8 mouse cellular contexts compared by ENCODE assay signal in genomic region chr5:118029420-118029819, GRCm38 (mm10). TPM values are rescaled to one million over a fixed set of nuclear protein-coding genes. Genes with fewer than 3 reads are reported as not detected.
A peak's percentile ranks its signal among the peaks of the same experiment; 100 is the strongest.
DNase-seq lines count a peak whose midpoint lies in the region; ATAC-seq lines count a peak whose summit lies in the region.

No protein-coding gene starts in this region.

- peak; percentile 66 for DNase-seq in left cerebral cortex, adult 11 months (ENCODE audit: low spot score)
- no peak for DNase-seq in left cerebral cortex, postnatal 4 days
- peak; percentile 70 to 71 for DNase-seq in cerebellum, adult 18-20 months
- DNase-seq in left cerebral cortex, postnatal 25 days (ENCODE audit: low spot score in 2 of 2): peak; percentile 81 to 95
- peak; percentile 69 to 73 for DNase-seq in thymus, postnatal 10 days (ENCODE audit: low spot score in 2 of 2)
- no peak for DNase-seq in urinary bladder, postnatal 36 days (ENCODE audit: low spot score in 2 of 2)

- ATAC-seq in granulocyte monocyte progenitor cell, adult 5-6 weeks (replicated peaks; ENCODE audit: poor library complexity, severe bottlenecking): peak; percentile 57
- ATAC-seq in midbrain, embryonic 16.5 days: no peak

- no peaks in the 10 kb centered on the region for H3K36me3 ChIP-seq in midbrain, embryonic 16.5 days (ENCODE audit: control insufficient read depth, insufficient read depth, low read length)

- H3K9ac ChIP-seq in midbrain, embryonic 16.5 days (ENCODE audit: low read depth, low read length): 0 out of 2 replicates have a peak overlapping the region, but pooled peaks have one; percentile 20

- no peak overlapping the region for H3K27ac ChIP-seq in midbrain, embryonic 16.5 days (ENCODE audit: low read length)

- intact Hi-C loops in left cerebral cortex, postnatal 4 days (cut with DNase I): no loop called here
- intact Hi-C loops in left cerebral cortex, postnatal 25 days (cut with DNase I): loop anchor here (1.0 to 5.0 kb wide), 2 partner anchors 8 to 38 kb away; no protein-coding TSS in a partner anchor

- H3K27me3 ChIP-seq in midbrain, embryonic 16.5 days (ENCODE audit: control insufficient read depth, insufficient read depth, low read depth, low read length): peaks cover 41% of the 10 kb centered on the region

- H3K4me3 ChIP-seq in midbrain, embryonic 16.5 days (ENCODE audit: low read depth, low read length): peak overlapping the region; percentile 32

- no peaks in the 10 kb centered on the region for H3K9me3 ChIP-seq in midbrain, embryonic 16.5 days (replicated peaks; ENCODE audit: control insufficient read depth, low read length, poor library complexity, severe bottlenecking)

- WGBS in midbrain, embryonic 16.5 days: 2% methylated on average over 10 of the region's 10 CpGs

- peak overlapping the region; percentile 100 for H3K4me2 ChIP-seq in midbrain, embryonic 16.5 days (ENCODE audit: low read length)

- peaks cover 29% of the 10 kb centered on the region; the same call in 1 of the 2 replicates for H3K4me1 ChIP-seq in midbrain, embryonic 16.5 days (ENCODE audit: control insufficient read depth, insufficient read depth, low read length)

RNA-seq across cellular contexts. Expression of gene Tesc, which starts 1.9 kb away (rescaled TPM):
- total RNA-seq in left cerebral cortex, postnatal 4 days (2021): 1 to 10 TPM; 3.7 to 5.4 TPM
- 8.5 TPM in 1 of 2 replicates, not detected in the other for total RNA-seq in granulocyte monocyte progenitor cell, adult 5-6 weeks (2014; fragmentation: Nextera tagmentation)
- total RNA-seq in granulocyte monocyte progenitor cell, adult 5-6 weeks (2017): 0.56 and 0.82 TPM in 2 replicates
- 10 to 100 TPM; 90.0 to 94.0 TPM for total RNA-seq in left cerebral cortex, postnatal 25 days (2021)
- polyA plus RNA-seq in midbrain, embryonic 16.5 days (2015; fragmentation: Nextera tagmentation; extraction: Ambion mirVana): 6.8 and 23.7 TPM in 2 replicates

RNA-seq across cellular contexts. Expression of gene Fbxo21, which starts 52.9 kb away (rescaled TPM):
- total RNA-seq in left cerebral cortex, postnatal 4 days (2021): 100 to 1,000 TPM; 146 to 169 TPM
- total RNA-seq in granulocyte monocyte progenitor cell, adult 5-6 weeks (2014; fragmentation: Nextera tagmentation): 12.2 and 13.8 TPM in 2 replicates
- 14.0 and 19.5 TPM in 2 replicates for total RNA-seq in granulocyte monocyte progenitor cell, adult 5-6 weeks (2017)
- 100 to 1,000 TPM; 105 to 110 TPM for total RNA-seq in left cerebral cortex, postnatal 25 days (2021)
- 173 and 181 TPM in 2 replicates for polyA plus RNA-seq in midbrain, embryonic 16.5 days (2015; fragmentation: Nextera tagmentation; extraction: Ambion mirVana)

Comparison
In these comparisons a context has a peak if more than half of its experiments do, and no peak if none do; other contexts are left out.
1. DNase-seq: peak in left cerebral cortex, adult 11 months (single experiment), cerebellum, adult 18-20 months (2 of 2), left cerebral cortex, postnatal 25 days (2 of 2) and thymus, postnatal 10 days (2 of 2); none in left cerebral cortex, postnatal 4 days (single experiment) and urinary bladder, postnatal 36 days (0 of 2).
2. RNA of gene Tesc, which starts 1.9 kb away (total RNA-seq): 90.0 to 94.0 TPM in left cerebral cortex, postnatal 25 days; 0.56 to 8.5 TPM in granulocyte monocyte progenitor cell, adult 5-6 weeks and 3.7 to 5.4 TPM in left cerebral cortex, postnatal 4 days; every median in the first group is over 4 times any median in the second.
3. RNA of gene Fbxo21, which starts 52.9 kb away (total RNA-seq): 146 to 169 TPM in left cerebral cortex, postnatal 4 days and 105 to 110 TPM in left cerebral cortex, postnatal 25 days; 12.2 to 19.5 TPM in granulocyte monocyte progenitor cell, adult 5-6 weeks; every median in the first group is over 4 times any median in the second.